ENCODE assay signal across 8 mouse cellular contexts in genomic region chr16:35871898-35872297, GRCm38 (mm10). TPM values are rescaled to one million over a fixed set of nuclear protein-coding genes. Genes with fewer than 3 reads are reported as not detected.
A peak's percentile ranks its signal among the peaks of the same experiment; 100 is the strongest.
DNase-seq lines count a peak whose midpoint lies in the region; ATAC-seq and TF ChIP-seq lines count a peak whose summit lies in the region.

No protein-coding gene starts in this region.

- no peaks in the 10 kb centered on the region for H3K36me3 ChIP-seq in ES-Bruce4 (ENCODE audit: control insufficient read depth, insufficient read depth, low read length, poor library complexity, severe bottlenecking)
- H3K36me3 ChIP-seq in forebrain, postnatal 0 days (ENCODE audit: insufficient read depth), result no peaks in the 10 kb centered on the region
- no peaks in the 10 kb centered on the region for H3K36me3 ChIP-seq in liver, embryonic 16.5 days (ENCODE audit: control insufficient read depth, insufficient read depth)

- H3K27ac ChIP-seq in gastrocnemius, adult 2 months, result peak overlapping the region; percentile 92
- no peak overlapping the region for H3K27ac ChIP-seq in ES-Bruce4 (ENCODE audit: insufficient read depth, low read length)
- H3K27ac ChIP-seq in forebrain, postnatal 0 days (ENCODE audit: low read depth, low read length), result no peak overlapping the region
- no peak overlapping the region for H3K27ac ChIP-seq in liver, embryonic 16.5 days (ENCODE audit: low read length)

- ATAC-seq in forebrain, postnatal 0 days, result no peak
- no peak for ATAC-seq in liver, embryonic 16.5 days (ENCODE audit: low read depth)

- H3K4me1 ChIP-seq in ES-Bruce4 (ENCODE audit: control insufficient read depth, insufficient read depth, low read length), result peaks cover 10% of the 10 kb centered on the region
- no peaks in the 10 kb centered on the region; the same call in 1 of the 2 replicates for H3K4me1 ChIP-seq in forebrain, postnatal 0 days (ENCODE audit: insufficient read depth)
- peaks cover 18% of the 10 kb centered on the region for H3K4me1 ChIP-seq in liver, embryonic 16.5 days (ENCODE audit: control insufficient read depth, low read depth, low read length)

- peak overlapping the region; percentile 99 for H3K4me2 ChIP-seq in forebrain, postnatal 0 days (ENCODE audit: low read depth)
- peak overlapping the region; percentile 69 for H3K4me2 ChIP-seq in liver, embryonic 16.5 days (ENCODE audit: low read depth, low read length)

- no peak for TF ChIP-seq POLR2A in ES-Bruce4 (IDR thresholded peaks at IDR 0.05; ENCODE audit: insufficient read depth, low read length)

- TF ChIP-seq CTCF in gastrocnemius, adult 2 months (IDR thresholded peaks at IDR 0.05), result no peak
- no peak for TF ChIP-seq CTCF in ES-Bruce4 (IDR thresholded peaks at IDR 0.05; ENCODE audit: low read depth, low read length)
- TF ChIP-seq CTCF in forebrain, postnatal 0 days (IDR thresholded peaks at IDR 0.05; ENCODE audit: low read depth), result no peak

- intact Hi-C loops in gastrocnemius, adult 2 months (cut with DNase I), result no loop called here

- no peaks in the 10 kb centered on the region for H3K27me3 ChIP-seq in ES-Bruce4 (ENCODE audit: control insufficient read depth, insufficient read depth, low read length, poor library complexity, severe bottlenecking)
- H3K27me3 ChIP-seq in forebrain, postnatal 0 days (ENCODE audit: insufficient read depth, low read length), result peaks cover 10% of the 10 kb centered on the region
- peaks cover 13% of the 10 kb centered on the region for H3K27me3 ChIP-seq in liver, embryonic 16.5 days (ENCODE audit: control insufficient read depth, insufficient read depth, low read depth, low read length)

- H3K4me3 ChIP-seq in gastrocnemius, adult 2 months, result peak overlapping the region; percentile 97
- peak overlapping the region; percentile 74 for H3K4me3 ChIP-seq in ES-Bruce4 (ENCODE audit: low read depth, low read length)
- H3K4me3 ChIP-seq in forebrain, postnatal 0 days (ENCODE audit: low read depth, low read length), result no peak overlapping the region
- H3K4me3 ChIP-seq in liver, embryonic 16.5 days (ENCODE audit: low read depth, low read length), result peak overlapping the region; percentile 68

- H3K9me3 ChIP-seq in ES-Bruce4 (replicated peaks; ENCODE audit: control insufficient read depth, insufficient read depth, low read length, poor library complexity, severe bottlenecking), result no peaks in the 10 kb centered on the region
- H3K9me3 ChIP-seq in forebrain, postnatal 0 days (ENCODE audit: low read length), result no peaks in the 10 kb centered on the region
- no peaks in the 10 kb centered on the region for H3K9me3 ChIP-seq in liver, embryonic 16.5 days (replicated peaks; ENCODE audit: control insufficient read depth, low read length)

- WGBS in forebrain, postnatal 0 days, result 22% methylated on average over 12 of the region's 12 CpGs
- 19% methylated on average over 12 of the region's 12 CpGs for WGBS in liver, embryonic 16.5 days (ENCODE audit: insufficient replicate concordance)

- DNase-seq in gastrocnemius, adult 2 months, result peak; percentile 27
- no peak for DNase-seq in gastrocnemius, adult 8-10 months (ENCODE audit: low spot score in 2 of 2)
- no peak for DNase-seq in forebrain, postnatal 0 days
- DNase-seq in right cerebral cortex, postnatal 25 days, result no peak
- no peak for DNase-seq in retina, embryonic 14.5 days (ENCODE audit: low spot score)
- DNase-seq in layer of hippocampus, adult 9-10 months (ENCODE audit: low spot score), result no peak

- H3K9ac ChIP-seq in ES-Bruce4 (ENCODE audit: low read depth, poor library complexity, severe bottlenecking), result peak overlapping the region; percentile 36; the same call in 1 of the 2 replicates
- H3K9ac ChIP-seq in forebrain, postnatal 0 days, result peak overlapping the region; percentile 14; the same call in 1 of the 2 replicates
- H3K9ac ChIP-seq in liver, embryonic 16.5 days (ENCODE audit: low read depth, low read length), result no peak overlapping the region; the same call in 1 of the 2 replicates

- TF ChIP-seq EP300 in ES-Bruce4 (IDR thresholded peaks at IDR 0.05; ENCODE audit: insufficient read depth, low read depth, low read length), result no peak

RNA-seq across cellular contexts. Expression of gene Parp14, which starts 0.6 kb away (rescaled TPM):
- 1 to 10 TPM; 2.9 to 4.4 TPM for total RNA-seq in gastrocnemius, adult 2 months (2021)
- total RNA-seq in gastrocnemius, adult 8-10 months (2022), result 1 to 10 TPM; 1.7 to 2.5 (median 2.3) TPM
- 5.4 and 5.7 TPM in 2 replicates for polyA plus RNA-seq in ES-Bruce4 (2011; ENCODE audit: insufficient read depth, insufficient read length, low read depth, missing spikeins)
- 0.95 and 1.7 TPM in 2 replicates for total RNA-seq in forebrain, postnatal 0 days (2014; rRNA removed)
- polyA plus RNA-seq in forebrain, postnatal 0 days (2015; fragmentation: Nextera tagmentation; extraction: Ambion mirVana), result 0.13 and 0.33 TPM in 2 replicates
- 1.4 and 1.5 TPM in 2 replicates for polyA plus RNA-seq in liver, embryonic 16.5 days (2015; fragmentation: Nextera tagmentation; extraction: Ambion mirVana)
